ENCODE assay signal across 9 mouse cellular contexts in the genomic region with DNA sequence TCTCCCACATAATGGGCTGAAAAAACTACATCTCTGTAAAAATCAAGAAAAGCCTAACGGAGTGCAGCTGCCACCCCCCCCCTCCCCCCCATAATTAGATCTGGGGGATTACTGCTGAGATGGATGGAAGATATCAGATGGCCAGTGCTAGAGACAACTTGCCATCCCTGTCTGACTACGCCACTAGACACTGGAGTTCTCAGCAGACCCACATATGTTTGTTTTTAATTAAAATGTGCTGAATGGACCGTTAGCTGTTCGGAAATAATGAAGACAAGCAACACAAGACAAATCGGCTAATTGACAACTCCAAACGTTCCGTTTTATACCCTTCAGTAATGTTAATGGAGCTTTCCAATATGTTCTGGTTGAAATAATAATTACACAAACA.
DNase-seq lines count a peak whose midpoint lies in the region; ATAC-seq lines count a peak whose summit lies in the region.
"Had no signal": no experiment of that assay in that cellular context is flagged by ENCODE, and none has a peak within 500 bp of the region (broad histone marks: within the 10 kb centered on the region; RNA-seq: fewer than 3 reads in every experiment).

No protein-coding gene starts in this region.

- no peak overlapping the region for H3K9ac ChIP-seq in limb, embryonic 12.5 days (replicated peaks)
- no peak overlapping the region for H3K9ac ChIP-seq in forebrain, embryonic 12.5 days
- no peak overlapping the region for H3K9ac ChIP-seq in limb, embryonic 13.5 days
- no peak overlapping the region for H3K9ac ChIP-seq in stomach, embryonic 15.5 days

- peaks cover 5% of the 10 kb centered on the region for H3K4me1 ChIP-seq in limb, embryonic 12.5 days (replicated peaks)
- peaks cover 10% of the 10 kb centered on the region for H3K4me1 ChIP-seq in limb, embryonic 10.5 days
- H3K4me1 ChIP-seq in forebrain, embryonic 12.5 days, result peaks cover 19% of the 10 kb centered on the region
- peaks cover 10% of the 10 kb centered on the region for H3K4me1 ChIP-seq in limb, embryonic 13.5 days
- 0 out of 2 replicates have a peak, but pooled peaks cover 9% of the 10 kb centered on the region for H3K4me1 ChIP-seq in stomach, embryonic 15.5 days

- ATAC-seq in limb, embryonic 12.5 days (ENCODE audit: insufficient number of reproducible peaks, insufficient read depth, low FRiP score, low TSS enrichment, low read depth), result no peak
- ATAC-seq in forebrain, embryonic 12.5 days (ENCODE audit: low FRiP score), result no peak; the same call in 1 of the 2 replicates
- no peak; the same call in none of the 2 replicates for ATAC-seq in limb, embryonic 13.5 days (ENCODE audit: low FRiP score, low read depth)
- no peak for ATAC-seq in stomach, embryonic 15.5 days (ENCODE audit: insufficient read depth, low FRiP score, low read depth)
- ATAC-seq in megakaryocyte progenitor cell, adult 5-6 weeks (replicated peaks; ENCODE audit: poor library complexity), result no peak

- 38% methylated on average over 7 of the region's 7 CpGs for WGBS in limb, embryonic 12.5 days
- 55% methylated on average over 7 of the region's 7 CpGs for WGBS in limb, embryonic 10.5 days
- 46% methylated on average over 7 of the region's 7 CpGs for WGBS in forebrain, embryonic 12.5 days
- 47% methylated on average over 7 of the region's 7 CpGs for WGBS in limb, embryonic 13.5 days
- 70% methylated on average over 7 of the region's 7 CpGs for WGBS in stomach, embryonic 15.5 days

- H3K27me3 ChIP-seq in limb, embryonic 12.5 days, result no peaks in the 10 kb centered on the region
- H3K27me3 ChIP-seq in limb, embryonic 10.5 days (ENCODE audit: low read depth, poor library complexity, severe bottlenecking), result no peaks in the 10 kb centered on the region
- no peaks in the 10 kb centered on the region for H3K27me3 ChIP-seq in forebrain, embryonic 12.5 days
- H3K27me3 ChIP-seq in limb, embryonic 13.5 days, result no peaks in the 10 kb centered on the region
- H3K27me3 ChIP-seq in stomach, embryonic 15.5 days (replicated peaks), result no peaks in the 10 kb centered on the region

- DNase-seq in limb, embryonic 10.5 days (ENCODE audit: low spot score), result no peak
- no peak for DNase-seq in cerebellum, adult 18-20 months
- DNase-seq: cerebellum, adult 11-12 months; thymus, postnatal 36 days had no signal

- no peaks in the 10 kb centered on the region for H3K36me3 ChIP-seq in limb, embryonic 12.5 days
- H3K36me3 ChIP-seq in limb, embryonic 10.5 days, result no peaks in the 10 kb centered on the region
- no peaks in the 10 kb centered on the region for H3K36me3 ChIP-seq in forebrain, embryonic 12.5 days (replicated peaks)
- H3K36me3 ChIP-seq in limb, embryonic 13.5 days, result no peaks in the 10 kb centered on the region
- no peaks in the 10 kb centered on the region for H3K36me3 ChIP-seq in stomach, embryonic 15.5 days

- no peaks in the 10 kb centered on the region for H3K9me3 ChIP-seq in limb, embryonic 12.5 days
- no peaks in the 10 kb centered on the region for H3K9me3 ChIP-seq in limb, embryonic 10.5 days (replicated peaks)
- H3K9me3 ChIP-seq in forebrain, embryonic 12.5 days, result no peaks in the 10 kb centered on the region
- no peaks in the 10 kb centered on the region for H3K9me3 ChIP-seq in limb, embryonic 13.5 days
- H3K9me3 ChIP-seq in stomach, embryonic 15.5 days, result no peaks in the 10 kb centered on the region

- H3K4me2 ChIP-seq in limb, embryonic 12.5 days, result 0 out of 2 replicates have a peak overlapping the region, but pooled peaks have one; percentile 5
- H3K4me2 ChIP-seq in forebrain, embryonic 12.5 days, result no peak overlapping the region
- peak overlapping the region; percentile 38 for H3K4me2 ChIP-seq in limb, embryonic 13.5 days (replicated peaks)
- H3K4me2 ChIP-seq in stomach, embryonic 15.5 days, result peak overlapping the region; percentile 36

- H3K27ac ChIP-seq in limb, embryonic 12.5 days, result no peak overlapping the region
- H3K27ac ChIP-seq in limb, embryonic 10.5 days, result no peak overlapping the region
- H3K27ac ChIP-seq in forebrain, embryonic 12.5 days, result 0 out of 2 replicates have a peak overlapping the region, but pooled peaks have one; percentile 27
- H3K27ac ChIP-seq in limb, embryonic 13.5 days, result no peak overlapping the region
- peak overlapping the region; percentile 26; the same call in 1 of the 2 replicates for H3K27ac ChIP-seq in stomach, embryonic 15.5 days

- no peak overlapping the region for H3K4me3 ChIP-seq in limb, embryonic 12.5 days (replicated peaks)
- no peak overlapping the region for H3K4me3 ChIP-seq in limb, embryonic 10.5 days
- no peak overlapping the region for H3K4me3 ChIP-seq in forebrain, embryonic 12.5 days (replicated peaks)
- H3K4me3 ChIP-seq in limb, embryonic 13.5 days, result no peak overlapping the region
- H3K4me3 ChIP-seq in stomach, embryonic 15.5 days (replicated peaks), result no peak overlapping the region

Comparison
In these comparisons a context has a peak if more than half of its experiments do, and no peak if none do; other contexts are left out.
1. H3K27ac ChIP-seq: peak in forebrain, embryonic 12.5 days (single experiment) and stomach, embryonic 15.5 days (single experiment); none in limb, embryonic 12.5 days (single experiment), limb, embryonic 10.5 days (single experiment) and limb, embryonic 13.5 days (single experiment).